Mouse (Mus musculus) liver, adult 2 months (tissue): ENCODE measurements around the gene Cd8a.

Experiments used
- CTCF ChIP-seq: fragments of 200-500 bp; IDR thresholded peaks from 2 replicates; pipeline ENCODE4 v1.5.1; 2011; ENCODE audit warnings: low read depth, low read length, control low read depth
- POLR2A ChIP-seq: fragments of 200-500 bp; IDR thresholded peaks from 2 replicates; pipeline ENCODE4 v1.6.1; 2011; ENCODE audit warnings: low read length, control low read depth; ENCODE audit not compliant: insufficient read depth; ENCODE audit errors: extremely low read depth

- TF ChIP-seq CTCF (no peak), POLR2A (no peak)
These were observed 1.0 kb upstream of the Cd8a start for GRCm38 (mm10) chr6:71372041-71372720.
